Mouse (Mus musculus): ENCODE measurements around the gene Grin3b.

DNA sequence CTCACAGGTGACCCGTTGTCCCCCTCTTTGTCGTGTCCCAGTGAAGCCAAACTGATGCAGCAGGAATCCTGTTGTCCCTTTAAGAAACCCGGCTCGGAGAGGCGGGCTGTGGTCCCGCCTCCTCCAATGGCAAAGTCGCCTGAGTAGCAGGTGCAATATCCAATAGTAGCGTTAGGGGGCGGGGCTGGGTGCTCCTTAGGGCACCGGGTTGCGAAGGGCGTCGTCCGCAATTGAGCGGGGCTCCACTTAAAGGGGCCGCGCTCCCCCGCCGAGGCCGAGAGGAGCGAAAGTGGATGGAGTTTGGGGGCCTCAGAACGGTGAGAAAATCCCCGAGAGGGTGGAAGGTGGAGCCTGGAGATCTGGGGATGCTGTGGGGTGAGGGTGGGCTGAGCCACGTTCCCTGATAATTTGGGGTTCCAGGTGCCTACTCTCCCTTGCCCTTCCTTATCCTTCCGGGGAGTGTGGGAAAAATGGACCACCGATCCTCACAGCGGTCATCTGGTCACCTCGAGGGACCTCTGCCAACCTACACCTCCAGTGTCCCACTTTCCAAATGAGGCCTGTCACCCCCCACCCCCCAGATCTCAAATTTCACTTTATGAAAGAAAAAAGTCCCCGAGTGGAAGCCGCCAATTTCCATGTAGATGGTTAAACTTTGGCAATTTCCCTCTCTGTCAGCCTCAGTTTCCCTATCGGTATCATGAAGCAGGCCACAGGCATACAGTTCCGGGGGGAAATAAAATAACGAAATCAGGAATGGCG, 25.9 kb downstream of the Grin3b start, which contains the start of gene Abca7:
- TF ChIP-seq CTCF (IDR thresholded peaks at IDR 0.05) (peak; percentile 43), EP300 (IDR thresholded peaks at IDR 0.05) (no peak)

All from lung, postnatal 0 days (tissue).